Mouse (Mus musculus) bone marrow, adult 2 months (tissue): Measurements from ENCODE around the gene Prkca. TPM values are rescaled to one million over a fixed set of nuclear protein-coding genes. Genes with fewer than 3 reads are reported as not detected.

ENCODE experiments used
- H3K27ac ChIP-seq: fragments of 200-500 bp; 2 replicates; pipeline ENCODE4 v1.5.1; 2012; ENCODE audit warnings: low read depth, mild to moderate bottlenecking, control low read depth, inconsistent platforms, low read length; ENCODE audit not compliant: control insufficient read depth, poor library complexity, insufficient read depth
- H3K4me1 ChIP-seq: fragments of 200-500 bp; 2 replicates; pipeline ENCODE4 v1.6.1; 2011; ENCODE audit warnings: low read length; ENCODE audit not compliant: control insufficient read depth, insufficient read depth
- H3K4me3 ChIP-seq: fragments of 200-500 bp; replicated peaks from 2 replicates; pipeline ENCODE3; 2011; ENCODE audit warnings: mild to moderate bottlenecking, low read depth, low read length, control low read depth; ENCODE audit not compliant: control insufficient read depth
- CTCF ChIP-seq: fragments of 200-500 bp; IDR thresholded peaks from 2 replicates; pipeline ENCODE4 v1.5.1; 2011; ENCODE audit warnings: low read length, control low read depth; ENCODE audit not compliant: control insufficient read depth, insufficient read depth
- POLR2A ChIP-seq: fragments of 200-500 bp; IDR thresholded peaks from 2 replicates; pipeline ENCODE4 v1.6.1; 2011; ENCODE audit warnings: low read depth, mild to moderate bottlenecking, control low read depth, low read length, borderline replicate concordance; ENCODE audit not compliant: control insufficient read depth
- WGBS: fragments of 180-500 bp; shearing (Covaris S2); methylation state at CpG from one replicate; pipeline ENCODE4 v1.1.7; 2018; 5-methylcytosine and 5-hydroxymethylcytosine counted together
- polyA plus RNA-seq: library from polyadenylated mRNA; stranded (reverse); fragments of >200 nt; gene quantifications from 2 replicates; pipeline ENCODE4 v1.2.4, GENCODE M21; 2011; ENCODE audit warnings: low replicate concordance; ENCODE audit not compliant: missing spikeins, insufficient read depth, insufficient read length

Gene Prkca
- polyA plus RNA-seq, 1 experiment, result 33.8 TPM

GRCm38 (mm10) chr11:108171260-108171659 lies 172.5 kb downstream of the Prkca start:
- H3K4me3 ChIP-seq, result no peak overlapping the region
- H3K27ac ChIP-seq, result no peak overlapping the region
- no peak for TF ChIP-seq CTCF
- no peak for TF ChIP-seq POLR2A
- H3K4me1 ChIP-seq, result no peaks in the 10 kb centered on the region
- WGBS, result 91% methylated on average over 6 of the region's 6 CpGs

- no peak overlapping the region for H3K4me3 ChIP-seq
- H3K27ac ChIP-seq, result no peak overlapping the region
- 67% methylated on average over 3 of the region's 3 CpGs for WGBS
- H3K4me1 ChIP-seq, result no peaks in the 10 kb centered on the region
- TF ChIP-seq POLR2A (no peak), CTCF (no peak)
These were observed 173.6 kb downstream of the Prkca start for GRCm38 (mm10) chr11:108170107-108170506.

- 76% methylated on average over 9 of the region's 9 CpGs for WGBS
- no peak for TF ChIP-seq CTCF
- no peak for TF ChIP-seq POLR2A
These were observed 178.0 kb downstream of the Prkca start for GRCm38 (mm10) chr11:108165725-108166124.

GRCm38 (mm10) chr11:108162639-108163038 lies 181.1 kb downstream of the Prkca start:
- Histone ChIP-seq H3K4me1 (no peaks in the 10 kb centered on the region; the same call in 1 of the 2 replicates), H3K4me3 (no peak overlapping the region), H3K27ac (no peak overlapping the region)
- no peak for TF ChIP-seq POLR2A
- TF ChIP-seq CTCF, result no peak
- WGBS, result 83% methylated on average over 1 of the region's 1 CpGs

More at GRCm38 (mm10) chr11:108165725-108166124, 178.0 kb downstream of the Prkca start:
- Histone ChIP-seq H3K4me3 (no peak overlapping the region), H3K27ac (no peak overlapping the region), H3K4me1 (no peaks in the 10 kb centered on the region; the same call in 1 of the 2 replicates)

- TF ChIP-seq POLR2A (no peak), CTCF (no peak)
- Histone ChIP-seq H3K27ac (no peak overlapping the region), H3K4me1 (no peaks in the 10 kb centered on the region; the same call in 1 of the 2 replicates), H3K4me3 (no peak overlapping the region)
- 76% methylated on average over 4 of the region's 4 CpGs for WGBS
These were observed 181.6 kb downstream of the Prkca start for GRCm38 (mm10) chr11:108162110-108162509.

- WGBS, result 91% methylated on average over 7 of the region's 7 CpGs
- H3K27ac ChIP-seq, result no peak overlapping the region
- H3K4me3 ChIP-seq, result no peak overlapping the region
- H3K4me1 ChIP-seq, result no peaks in the 10 kb centered on the region; the same call in 1 of the 2 replicates
- TF ChIP-seq CTCF, result no peak
- no peak for TF ChIP-seq POLR2A
These were observed 183.7 kb downstream of the Prkca start for GRCm38 (mm10) chr11:108160056-108160455.

GRCm38 (mm10) chr11:108158046-108158445 lies 185.7 kb downstream of the Prkca start:
- WGBS, result 95% methylated on average over 3 of the region's 3 CpGs
- Histone ChIP-seq H3K4me1 (no peaks in the 10 kb centered on the region; the same call in 1 of the 2 replicates), H3K4me3 (no peak overlapping the region), H3K27ac (no peak overlapping the region)
- no peak for TF ChIP-seq CTCF

- 76% methylated on average over 5 of the region's 5 CpGs for WGBS
- Histone ChIP-seq H3K4me3 (no peak overlapping the region), H3K27ac (no peak overlapping the region), H3K4me1 (no peaks in the 10 kb centered on the region; the same call in 1 of the 2 replicates)
- TF ChIP-seq POLR2A (no peak), CTCF (no peak)
These were observed 186.7 kb downstream of the Prkca start for GRCm38 (mm10) chr11:108157074-108157473.

GRCm38 (mm10) chr11:108156107-108156506 lies 187.6 kb downstream of the Prkca start:
- no peak for TF ChIP-seq POLR2A
- TF ChIP-seq CTCF, result no peak
- Histone ChIP-seq H3K4me3 (no peak overlapping the region), H3K4me1 (no peaks in the 10 kb centered on the region; the same call in 1 of the 2 replicates), H3K27ac (no peak overlapping the region)
- WGBS, result 71% methylated on average over 5 of the region's 5 CpGs

GRCm38 (mm10) chr11:108155088-108155580 lies 188.6 kb downstream of the Prkca start:
- no peaks in the 10 kb centered on the region; the same call in 1 of the 2 replicates for H3K4me1 ChIP-seq

More at GRCm38 (mm10) chr11:108155088-108155580, 188.6 kb downstream of the Prkca start:
- H3K4me3 ChIP-seq, result no peak overlapping the region
- WGBS, result 84% methylated on average over 8 of the region's 8 CpGs
- TF ChIP-seq POLR2A (no peak), CTCF (no peak)
- no peak overlapping the region for H3K27ac ChIP-seq
